Mouse (Mus musculus): ENCODE data around the gene Hsd17b3. TPM values are rescaled to one million over a fixed set of nuclear protein-coding genes. Genes with fewer than 3 reads are reported as not detected.

Hsd17b3 gene
- polyA plus RNA-seq, 1 experiment from 2014 or later, result not detected

DNA sequence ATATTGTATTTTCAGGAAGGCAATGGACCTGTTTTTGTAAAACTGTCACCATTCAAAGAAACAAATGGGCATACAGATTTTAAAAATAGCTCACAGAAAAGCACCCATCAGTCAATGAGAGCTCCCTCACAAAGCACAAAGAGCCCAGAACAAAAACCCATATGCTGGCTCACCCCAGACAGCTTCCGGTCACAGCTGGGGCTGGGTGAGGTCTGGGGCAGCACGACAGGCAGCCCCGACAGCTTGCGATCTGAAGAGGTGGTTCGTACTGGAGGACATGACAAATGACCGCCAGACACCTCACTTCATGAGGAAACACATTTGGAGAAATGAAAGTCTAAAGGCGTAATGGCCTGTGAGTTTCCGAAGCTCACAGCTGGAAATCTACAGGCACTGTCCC is 18.5 kb upstream of the Hsd17b3 start:
- ATAC-seq (ENCODE audit: insufficient number of reproducible peaks, low FRiP score, low TSS enrichment, low read depth), result no peak
- Histone ChIP-seq H3K4me3 (replicated peaks) (no peak overlapping the region), H3K36me3 (0 out of 2 replicates have a peak, but pooled peaks cover 3% of the 10 kb centered on the region), H3K27me3 (no peaks in the 10 kb centered on the region), H3K4me2 (replicated peaks) (no peak overlapping the region), H3K4me1 (0 out of 2 replicates have a peak, but pooled peaks cover 4% of the 10 kb centered on the region), H3K9ac (no peak overlapping the region), H3K9me3 (replicated peaks) (no peaks in the 10 kb centered on the region), H3K27ac (replicated peaks) (no peak overlapping the region)
- WGBS, result 32% methylated on average over 8 of the region's 8 CpGs

DNA sequence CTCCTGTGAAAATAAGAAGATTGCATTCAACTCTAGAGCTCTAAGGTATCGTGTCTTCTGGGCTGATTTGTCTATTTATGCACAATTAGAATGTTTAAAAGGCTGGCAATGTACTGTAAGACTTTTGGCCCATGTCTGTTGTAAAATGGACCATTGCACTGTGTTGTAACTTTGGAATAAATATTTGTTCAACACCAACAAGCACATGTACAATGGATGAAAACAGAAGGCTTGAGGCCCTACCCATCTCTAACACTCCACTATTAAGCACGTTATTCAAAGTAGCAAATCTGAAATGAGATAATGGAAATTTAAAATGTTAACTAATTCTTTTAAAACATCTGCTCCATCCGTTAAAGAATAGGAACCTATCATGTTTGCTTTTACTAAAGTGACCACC is 18.1 kb upstream of the Hsd17b3 start:
- Histone ChIP-seq H3K4me3 (replicated peaks) (no peak overlapping the region), H3K36me3 (0 out of 2 replicates have a peak, but pooled peaks cover 3% of the 10 kb centered on the region), H3K9me3 (replicated peaks) (no peaks in the 10 kb centered on the region), H3K4me1 (0 out of 2 replicates have a peak, but pooled peaks cover 4% of the 10 kb centered on the region), H3K9ac (no peak overlapping the region), H3K4me2 (replicated peaks) (no peak overlapping the region), H3K27ac (replicated peaks) (no peak overlapping the region), H3K27me3 (no peaks in the 10 kb centered on the region)
- WGBS, result 70% methylated on average over 3 of the region's 3 CpGs
- no peak for ATAC-seq (ENCODE audit: insufficient number of reproducible peaks, low FRiP score, low TSS enrichment, low read depth)

DNA sequence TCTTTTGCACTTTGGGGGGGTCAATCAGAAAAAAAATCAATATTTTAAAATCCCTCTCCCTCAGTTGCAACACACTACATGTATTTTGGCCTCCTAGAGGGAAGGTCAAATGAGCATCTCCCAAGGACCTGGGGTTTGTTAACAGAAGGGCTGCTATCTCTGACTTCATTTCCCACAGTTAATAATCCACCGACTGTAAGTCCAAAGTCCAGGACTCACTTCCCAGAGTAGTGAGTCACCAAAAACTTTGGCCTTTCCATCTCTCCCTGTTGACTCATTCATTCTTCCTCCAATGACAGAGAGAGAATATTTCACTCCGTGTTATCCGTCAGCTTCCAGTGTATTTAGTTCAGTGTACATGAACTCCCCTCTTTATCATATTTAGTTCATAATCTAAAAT is 16.7 kb upstream of the Hsd17b3 start:
- ATAC-seq (ENCODE audit: insufficient number of reproducible peaks, low FRiP score, low TSS enrichment, low read depth), result no peak

DNA sequence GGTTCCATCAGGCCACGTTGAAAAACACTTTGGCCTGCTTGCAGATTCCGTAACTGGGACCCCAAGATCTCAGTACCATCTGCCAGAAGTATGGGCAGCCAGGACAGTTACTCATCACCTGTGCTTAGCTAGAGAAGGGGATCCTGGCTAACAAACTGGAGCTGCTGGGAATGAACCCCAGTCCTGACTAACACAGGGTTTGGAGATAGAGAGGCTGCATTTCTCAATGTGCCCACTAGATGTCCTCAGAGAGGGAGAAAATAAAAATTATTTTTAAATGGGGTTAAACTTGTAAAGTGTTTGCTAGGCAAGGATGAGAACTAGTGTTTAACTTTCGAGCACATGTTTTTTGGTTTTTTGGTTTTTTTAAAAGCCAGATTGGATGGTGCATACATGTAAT is 11.2 kb upstream of the Hsd17b3 start:
- Histone ChIP-seq H3K27ac (replicated peaks) (no peak overlapping the region), H3K4me2 (replicated peaks) (no peak overlapping the region), H3K27me3 (no peaks in the 10 kb centered on the region), H3K9me3 (replicated peaks) (no peaks in the 10 kb centered on the region), H3K9ac (no peak overlapping the region), H3K4me3 (replicated peaks) (no peak overlapping the region), H3K4me1 (no peaks in the 10 kb centered on the region), H3K36me3 (peaks cover 9% of the 10 kb centered on the region; the same call in 1 of the 2 replicates)
- no peak for ATAC-seq (ENCODE audit: insufficient number of reproducible peaks, low FRiP score, low TSS enrichment, low read depth)
- 64% methylated on average over 3 of the region's 3 CpGs for WGBS

More for the DNA sequence above, 16.7 kb upstream of the Hsd17b3 start:
- Histone ChIP-seq H3K9ac (no peak overlapping the region), H3K4me1 (0 out of 2 replicates have a peak, but pooled peaks cover 4% of the 10 kb centered on the region), H3K27me3 (no peaks in the 10 kb centered on the region), H3K4me3 (replicated peaks) (no peak overlapping the region), H3K4me2 (replicated peaks) (no peak overlapping the region), H3K27ac (replicated peaks) (no peak overlapping the region), H3K36me3 (0 out of 2 replicates have a peak, but pooled peaks cover 3% of the 10 kb centered on the region), H3K9me3 (replicated peaks) (no peaks in the 10 kb centered on the region)
- 79% methylated on average over 3 of the region's 3 CpGs for WGBS

DNA sequence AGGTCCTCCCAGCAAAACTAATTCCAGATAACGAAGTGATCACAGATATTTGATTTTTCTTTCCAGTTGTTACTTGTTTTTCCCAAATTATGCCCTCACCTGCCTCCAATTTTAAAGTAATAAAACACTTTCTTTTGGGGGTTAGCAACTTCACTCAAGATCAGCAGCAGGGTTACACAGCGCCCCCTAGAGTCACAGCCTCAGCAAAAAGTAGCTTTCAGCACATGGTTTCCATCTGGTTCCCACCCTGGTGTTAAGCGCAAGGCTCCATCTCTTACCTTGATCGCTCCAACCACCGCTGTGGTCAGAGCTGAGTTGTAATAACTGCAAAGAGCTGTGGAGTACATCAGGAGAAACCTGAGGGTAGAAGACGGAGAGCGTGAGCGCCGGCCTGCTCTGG is 10.0 kb upstream of the Hsd17b3 start:
- Histone ChIP-seq H3K4me2 (replicated peaks) (no peak overlapping the region), H3K27ac (replicated peaks) (no peak overlapping the region), H3K4me1 (no peaks in the 10 kb centered on the region), H3K4me3 (replicated peaks) (no peak overlapping the region), H3K36me3 (peaks cover 6% of the 10 kb centered on the region; the same call in 1 of the 2 replicates), H3K9me3 (replicated peaks) (no peaks in the 10 kb centered on the region), H3K27me3 (no peaks in the 10 kb centered on the region), H3K9ac (no peak overlapping the region)
- ATAC-seq (ENCODE audit: insufficient number of reproducible peaks, low FRiP score, low TSS enrichment, low read depth), result no peak
- WGBS, result 68% methylated on average over 9 of the region's 9 CpGs

DNA sequence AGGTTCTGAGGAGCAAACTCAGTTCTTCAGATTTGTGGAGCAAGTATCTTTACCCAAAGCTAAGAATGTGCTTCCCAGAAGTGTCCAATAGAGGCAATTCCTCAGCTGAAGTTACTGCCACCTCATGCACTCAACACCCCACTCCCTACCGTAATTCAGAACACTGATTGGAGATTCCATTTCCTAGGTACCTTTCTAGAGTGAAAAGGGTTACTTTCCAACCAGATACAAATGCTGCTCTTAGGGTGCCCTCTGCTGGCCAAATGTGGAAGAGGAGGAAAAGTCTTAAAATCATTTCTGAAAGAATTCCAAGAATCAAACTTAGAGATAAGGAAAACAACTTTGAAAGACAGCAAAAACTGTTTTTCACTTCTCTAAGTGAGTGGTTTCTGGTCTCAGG is 4.3 kb upstream of the Hsd17b3 start:
- Histone ChIP-seq H3K36me3 (peaks cover 6% of the 10 kb centered on the region; the same call in 1 of the 2 replicates), H3K9ac (no peak overlapping the region), H3K4me2 (replicated peaks) (no peak overlapping the region), H3K27me3 (no peaks in the 10 kb centered on the region), H3K27ac (replicated peaks) (no peak overlapping the region), H3K9me3 (replicated peaks) (no peaks in the 10 kb centered on the region), H3K4me1 (0 out of 2 replicates have a peak, but pooled peaks cover 4% of the 10 kb centered on the region), H3K4me3 (replicated peaks) (no peak overlapping the region)
- ATAC-seq (ENCODE audit: insufficient number of reproducible peaks, low FRiP score, low TSS enrichment, low read depth), result no peak
- 0% methylated on average over 1 of the region's 1 CpGs for WGBS

DNA sequence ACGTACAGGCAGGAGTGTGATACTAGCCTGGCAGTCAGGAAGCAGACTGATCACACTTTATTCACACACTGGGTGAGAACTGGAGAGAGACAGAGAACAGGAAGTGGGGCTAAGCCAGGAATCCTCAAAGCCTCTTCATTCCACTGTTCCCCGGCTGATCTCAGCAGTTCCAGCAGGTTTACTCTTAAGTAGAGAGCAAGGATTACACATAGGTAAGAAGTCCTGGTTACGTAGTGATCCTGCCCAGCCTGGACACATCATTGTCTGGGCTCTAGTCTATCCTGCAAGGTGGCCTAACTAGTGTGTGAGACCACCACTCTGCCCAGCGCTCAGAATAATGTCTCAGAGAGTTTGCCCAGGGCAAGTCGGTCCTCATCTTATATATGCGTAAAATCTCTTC is 3.7 kb upstream of the Hsd17b3 start:
- H3K4me1 ChIP-seq, result 0 out of 2 replicates have a peak, but pooled peaks cover 4% of the 10 kb centered on the region
- no peak overlapping the region for H3K4me2 ChIP-seq (replicated peaks)
- no peak overlapping the region for H3K27ac ChIP-seq (replicated peaks)
- no peak overlapping the region for H3K4me3 ChIP-seq (replicated peaks)
- H3K36me3 ChIP-seq, result peaks cover 6% of the 10 kb centered on the region; the same call in 1 of the 2 replicates
- H3K9me3 ChIP-seq (replicated peaks), result no peaks in the 10 kb centered on the region
- no peaks in the 10 kb centered on the region for H3K27me3 ChIP-seq
- WGBS, result 55% methylated on average over 6 of the region's 6 CpGs
- H3K9ac ChIP-seq, result no peak overlapping the region
- no peak for ATAC-seq (ENCODE audit: insufficient number of reproducible peaks, low FRiP score, low TSS enrichment, low read depth)

DNA sequence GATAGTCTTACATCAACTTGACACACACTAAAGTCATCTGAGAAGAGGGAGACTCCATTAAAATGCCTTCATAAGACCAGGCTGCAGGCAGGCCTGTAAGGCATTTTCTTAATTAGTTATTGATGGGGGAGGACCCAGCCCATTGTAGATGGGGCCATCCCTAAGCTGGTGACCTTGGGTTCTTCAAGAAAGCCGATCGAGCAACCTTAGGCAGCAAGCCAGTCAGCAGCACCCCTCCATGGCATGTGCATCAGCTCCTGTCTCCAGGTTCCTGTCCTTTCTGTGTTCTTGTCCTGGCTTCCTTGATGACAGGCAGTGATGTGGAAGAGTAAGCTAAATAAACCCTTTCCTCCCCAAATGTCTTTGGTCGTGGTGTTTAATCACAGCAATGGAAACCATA is 3.1 kb upstream of the Hsd17b3 start:
- Histone ChIP-seq H3K27me3 (no peaks in the 10 kb centered on the region), H3K9ac (no peak overlapping the region), H3K9me3 (replicated peaks) (no peaks in the 10 kb centered on the region), H3K4me1 (0 out of 2 replicates have a peak, but pooled peaks cover 4% of the 10 kb centered on the region), H3K4me2 (replicated peaks) (no peak overlapping the region), H3K36me3 (peaks cover 3% of the 10 kb centered on the region; the same call in 1 of the 2 replicates), H3K27ac (replicated peaks) (no peak overlapping the region), H3K4me3 (replicated peaks) (no peak overlapping the region)
- no peak for ATAC-seq (ENCODE audit: insufficient number of reproducible peaks, low FRiP score, low TSS enrichment, low read depth)
- WGBS, result 58% methylated on average over 3 of the region's 3 CpGs

DNA sequence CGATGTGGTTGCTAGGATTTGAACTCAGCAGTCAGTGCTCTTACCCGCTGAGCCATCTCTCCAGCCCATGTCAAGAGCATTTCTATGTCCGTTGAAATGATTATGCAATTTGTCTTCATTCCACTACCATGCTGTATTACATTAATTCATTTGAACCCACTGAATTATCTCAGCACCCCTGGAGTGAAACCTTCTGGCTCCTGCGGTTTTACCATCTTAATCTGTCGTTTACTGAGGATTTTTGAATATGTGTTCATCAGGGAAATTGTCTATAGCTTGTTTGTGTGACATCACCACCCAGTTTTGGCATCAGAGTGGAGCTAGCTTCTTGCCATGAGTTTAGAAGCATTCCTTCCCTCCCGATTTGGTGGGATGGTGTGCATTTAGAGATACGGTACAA is 2.0 kb upstream of the Hsd17b3 start:
- 59% methylated on average over 7 of the region's 7 CpGs for WGBS
- Histone ChIP-seq H3K4me2 (replicated peaks) (no peak overlapping the region), H3K9me3 (replicated peaks) (no peaks in the 10 kb centered on the region), H3K36me3 (no peaks in the 10 kb centered on the region), H3K9ac (no peak overlapping the region), H3K4me3 (replicated peaks) (no peak overlapping the region), H3K4me1 (0 out of 2 replicates have a peak, but pooled peaks cover 4% of the 10 kb centered on the region), H3K27me3 (no peaks in the 10 kb centered on the region), H3K27ac (replicated peaks) (no peak overlapping the region)
- ATAC-seq (ENCODE audit: insufficient number of reproducible peaks, low FRiP score, low TSS enrichment, low read depth), result no peak

DNA sequence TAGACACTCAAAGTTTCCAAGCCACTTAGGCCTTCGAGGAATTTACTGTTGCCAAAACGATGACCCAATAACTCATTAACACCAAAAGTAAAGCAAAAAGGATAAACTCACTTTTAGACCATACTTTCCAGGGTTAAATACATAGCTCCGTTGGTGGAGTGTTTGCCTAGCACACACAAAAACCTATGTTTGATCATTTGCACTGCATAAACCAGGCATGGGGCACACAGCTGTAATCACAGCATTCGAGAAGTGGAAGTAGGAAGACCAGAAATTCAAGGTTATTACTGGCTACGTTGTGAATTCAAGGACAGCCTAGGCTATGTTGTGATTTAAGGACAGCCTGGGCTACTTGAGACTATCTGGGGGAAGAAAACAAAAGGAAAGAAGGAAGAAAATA is 1.2 kb upstream of the Hsd17b3 start:
- Histone ChIP-seq H3K36me3 (no peaks in the 10 kb centered on the region), H3K4me3 (replicated peaks) (no peak overlapping the region), H3K4me1 (0 out of 2 replicates have a peak, but pooled peaks cover 4% of the 10 kb centered on the region), H3K4me2 (replicated peaks) (no peak overlapping the region), H3K9ac (no peak overlapping the region), H3K9me3 (replicated peaks) (no peaks in the 10 kb centered on the region), H3K27me3 (no peaks in the 10 kb centered on the region), H3K27ac (replicated peaks) (no peak overlapping the region)
- ATAC-seq (ENCODE audit: insufficient number of reproducible peaks, low FRiP score, low TSS enrichment, low read depth), result no peak
- WGBS, result 78% methylated on average over 5 of the region's 5 CpGs

DNA sequence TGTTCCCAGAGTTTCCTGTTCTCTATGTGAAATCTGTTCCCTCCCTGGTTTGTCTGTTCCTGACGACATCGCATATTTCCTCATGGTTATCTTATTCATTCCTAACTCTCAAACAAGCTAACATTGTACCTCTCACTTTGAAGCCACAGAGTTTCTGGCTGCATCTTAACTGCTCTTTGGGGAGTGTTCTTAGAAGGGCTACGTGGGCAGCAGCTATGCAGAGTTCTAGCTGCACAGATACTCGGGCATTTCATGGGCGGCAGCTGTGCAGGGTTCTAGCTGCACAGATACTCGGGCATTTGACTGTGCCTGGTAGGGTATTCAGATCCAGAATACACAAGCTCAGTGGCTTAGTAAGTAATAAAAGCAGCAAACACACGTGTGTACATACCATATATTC is 973 bp downstream of the Hsd17b3 start:
- no peaks in the 10 kb centered on the region for H3K9me3 ChIP-seq (replicated peaks)
- H3K4me2 ChIP-seq (replicated peaks), result no peak overlapping the region
- H3K36me3 ChIP-seq, result no peaks in the 10 kb centered on the region
- H3K27me3 ChIP-seq, result no peaks in the 10 kb centered on the region
- H3K9ac ChIP-seq, result no peak overlapping the region
- WGBS, result 76% methylated on average over 7 of the region's 7 CpGs
- no peak overlapping the region for H3K4me3 ChIP-seq (replicated peaks)
- ATAC-seq (ENCODE audit: insufficient number of reproducible peaks, low FRiP score, low TSS enrichment, low read depth), result no peak
- H3K27ac ChIP-seq (replicated peaks), result no peak overlapping the region
- 0 out of 2 replicates have a peak, but pooled peaks cover 4% of the 10 kb centered on the region for H3K4me1 ChIP-seq

DNA sequence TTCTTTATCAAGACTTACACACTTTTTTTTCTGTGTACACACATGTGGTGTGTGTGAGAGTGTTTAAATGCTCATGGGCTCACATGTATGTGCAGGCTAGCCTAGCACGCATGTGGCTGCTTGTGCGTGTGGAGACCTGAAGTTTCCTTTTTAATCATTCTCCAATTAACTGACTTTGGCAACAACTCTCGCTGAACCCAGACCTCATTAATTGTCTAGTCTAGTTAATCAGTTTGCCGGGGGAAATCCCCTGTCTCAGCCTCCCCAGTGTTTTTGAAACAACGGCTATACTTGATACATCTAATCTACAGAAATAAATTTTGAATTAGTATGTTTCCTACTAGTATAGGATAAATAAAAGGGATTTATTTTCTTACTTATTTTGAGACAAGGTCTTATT is 3.0 kb downstream of the Hsd17b3 start:
- WGBS, result 76% methylated on average over 5 of the region's 5 CpGs
- H3K27ac ChIP-seq (replicated peaks), result no peak overlapping the region
- H3K4me3 ChIP-seq (replicated peaks), result no peak overlapping the region
- H3K36me3 ChIP-seq, result no peaks in the 10 kb centered on the region
- H3K27me3 ChIP-seq, result no peaks in the 10 kb centered on the region
- H3K4me2 ChIP-seq (replicated peaks), result no peak overlapping the region
- peaks cover 4% of the 10 kb centered on the region; the same call in 1 of the 2 replicates for H3K4me1 ChIP-seq
- H3K9me3 ChIP-seq (replicated peaks), result no peaks in the 10 kb centered on the region
- H3K9ac ChIP-seq, result no peak overlapping the region
- ATAC-seq (ENCODE audit: insufficient number of reproducible peaks, low FRiP score, low TSS enrichment, low read depth), result no peak

Data from embryonic facial prominence, embryonic 15.5 days (tissue).